Mouse (Mus musculus) midbrain, embryonic 14.5 days (tissue): ENCODE results near the gene Npr1. TPM values are rescaled to one million over a fixed set of nuclear protein-coding genes. Genes with fewer than 3 reads are reported as not detected.
A peak's percentile ranks its signal among the peaks of the same experiment; 100 is the strongest.

Experiments
- ATAC-seq: fragments of 200-750 bp; cut with Nextera tagmentation; 2 replicates; pipeline ENCODE4 v1.8.0; 2017; ENCODE audit warnings: moderate number of reproducible peaks, moderate library complexity; ENCODE audit not compliant: low FRiP score, low TSS enrichment
- DNase-seq: peaks from one replicate; pipeline ENCODE4 v3.0.0-alpha.2; 2015
- H3K27ac ChIP-seq: fragments of 300-500 bp; sonication (generic); replicated peaks from 2 replicates; pipeline ENCODE4 v1.5.1; 2014; ENCODE audit warnings: mild to moderate bottlenecking, low read depth, low read length, moderate library complexity
- H3K27me3 ChIP-seq: fragments of 300-500 bp; sonication (generic); 2 replicates; pipeline ENCODE4 v1.6.1; 2014; ENCODE audit warnings: low read length, control low read depth, mixed read lengths; ENCODE audit not compliant: control insufficient read depth, insufficient read depth
- H3K36me3 ChIP-seq: fragments of 300-500 bp; sonication (generic); 2 replicates; pipeline ENCODE4 v1.6.1; 2014; ENCODE audit warnings: low read length, control low read depth; ENCODE audit not compliant: control insufficient read depth, insufficient read depth
- H3K4me1 ChIP-seq: fragments of 300-500 bp; sonication (generic); 2 replicates; pipeline ENCODE4 v1.6.1; 2014; ENCODE audit warnings: mild to moderate bottlenecking, antibody characterized with exemption, low read length, control low read depth; ENCODE audit not compliant: control insufficient read depth, insufficient read depth
- H3K4me2 ChIP-seq: fragments of 300-500 bp; sonication (generic); 2 replicates; pipeline ENCODE4 v1.6.1; 2014; ENCODE audit warnings: mild to moderate bottlenecking, low read length, moderate library complexity
- H3K4me3 ChIP-seq: fragments of 300-500 bp; sonication (generic); replicated peaks from 2 replicates; pipeline ENCODE4 v1.5.1; 2014; ENCODE audit warnings: low read depth, low read length
- H3K9ac ChIP-seq: fragments of 300-500 bp; sonication (generic); replicated peaks from 2 replicates; pipeline ENCODE4 v1.6.1; 2014; ENCODE audit warnings: mild to moderate bottlenecking, low read length, moderate library complexity
- H3K9me3 ChIP-seq: fragments of 300-500 bp; sonication (generic); 2 replicates; pipeline ENCODE4 v1.6.1; 2016; ENCODE audit warnings: low read length, control low read depth, mixed read lengths; ENCODE audit not compliant: control insufficient read depth
- WGBS: fragments of 180-500 bp; shearing (Covaris S2); extraction: QIAGEN DNeasy Blood & Tissue Kit; methylation state at CpG from one replicate; pipeline ENCODE4 v1.1.7; 2014; 5-methylcytosine and 5-hydroxymethylcytosine counted together
- polyA plus RNA-seq: library from polyadenylated mRNA; unstranded; fragments of >200 nt; fragmentation: Nextera tagmentation; extraction: Ambion mirVana; gene quantifications from 2 replicates; pipeline ENCODE4 v1.2.1, GENCODE M21; 2014

The Npr1 gene
- polyA plus RNA-seq, 1 experiment from 2014 or later: 2.3 TPM

- Histone ChIP-seq H3K36me3 (peaks cover 44% of the 10 kb centered on the region), H3K27me3 (no peaks in the 10 kb centered on the region), H3K4me3 (peak within 1 kb of the TSS; percentile 76), H3K4me1 (no peaks in the 10 kb centered on the region), H3K9me3 (no peaks in the 10 kb centered on the region), H3K9ac (peak within 1 kb of the TSS; percentile 71), H3K4me2 (peak within 1 kb of the TSS; percentile 73), H3K27ac (peak within 1 kb of the TSS; percentile 76)
- DNase-seq (peak; percentile 97), ATAC-seq (peak; percentile 95)
- WGBS: under 1% methylated on average over 37 of the region's 37 CpGs
Measured at GRCm38 (mm10) chr3:90490696-90491256, 25.1 kb upstream of the Npr1 start, which contains the start of gene Snapin. TSS of gene Snapin (minus strand) at chr3:90491033.

- WGBS: 90% methylated on average over 6 of the region's 6 CpGs
- Histone ChIP-seq H3K27me3 (no peaks in the 10 kb centered on the region), H3K4me2 (no peak overlapping the region), H3K27ac (no peak overlapping the region), H3K4me1 (no peaks in the 10 kb centered on the region), H3K9me3 (no peaks in the 10 kb centered on the region), H3K36me3 (peaks cover 58% of the 10 kb centered on the region), H3K9ac (no peak overlapping the region), H3K4me3 (no peak overlapping the region)
- no peak for DNase-seq
- no peak for ATAC-seq
Measured at GRCm38 (mm10) chr3:90488576-90488975, 22.9 kb upstream of the Npr1 start.

- 86% methylated on average over 5 of the region's 5 CpGs for WGBS
Measured at GRCm38 (mm10) chr3:90486998-90487397, 21.3 kb upstream of the Npr1 start.

GRCm38 (mm10) chr3:90475831-90476611 lies 10.4 kb upstream of the Npr1 start, which contains the start of gene Ilf2:
TSS of gene Ilf2 (plus strand) at chr3:90476126.
- ATAC-seq: peak; percentile 99
- H3K27ac ChIP-seq: peak within 1 kb of the TSS; percentile 96
- no peaks in the 10 kb centered on the region for H3K27me3 ChIP-seq
- H3K4me3 ChIP-seq: peak within 1 kb of the TSS; percentile 82
- H3K9me3 ChIP-seq: no peaks in the 10 kb centered on the region
- under 1% methylated on average over 45 of the region's 45 CpGs for WGBS
- H3K4me2 ChIP-seq: peak within 1 kb of the TSS; percentile 70
- peaks cover 10% of the 10 kb centered on the region for H3K4me1 ChIP-seq
- peak; percentile 99 for DNase-seq
- H3K36me3 ChIP-seq: peaks cover 31% of the 10 kb centered on the region
- peak within 1 kb of the TSS; percentile 97 for H3K9ac ChIP-seq

More at GRCm38 (mm10) chr3:90486998-90487397, 21.3 kb upstream of the Npr1 start:
- Histone ChIP-seq H3K27me3 (no peaks in the 10 kb centered on the region), H3K9ac (no peak overlapping the region), H3K4me1 (no peaks in the 10 kb centered on the region), H3K27ac (no peak overlapping the region), H3K4me2 (no peak overlapping the region), H3K9me3 (no peaks in the 10 kb centered on the region), H3K36me3 (peaks cover 73% of the 10 kb centered on the region), H3K4me3 (no peak overlapping the region)
- ATAC-seq (no peak), DNase-seq (no peak)

GRCm38 (mm10) chr3:90475151-90475830 lies 9.6 kb upstream of the Npr1 start:
- H3K27me3 ChIP-seq: no peaks in the 10 kb centered on the region
- peaks cover 24% of the 10 kb centered on the region for H3K36me3 ChIP-seq
- peak overlapping the region; percentile 30 for H3K4me3 ChIP-seq
- WGBS: 42% methylated on average over 15 of the region's 16 CpGs
- ATAC-seq (peak; percentile 28), DNase-seq (no peak)
- H3K9me3 ChIP-seq: no peaks in the 10 kb centered on the region
- H3K9ac ChIP-seq: no peak overlapping the region
- H3K4me2 ChIP-seq: peak overlapping the region; percentile 42
- no peak overlapping the region for H3K27ac ChIP-seq
- H3K4me1 ChIP-seq: peaks cover 10% of the 10 kb centered on the region

- Histone ChIP-seq H3K9me3 (no peaks in the 10 kb centered on the region), H3K9ac (no peak overlapping the region), H3K27ac (no peak overlapping the region), H3K27me3 (no peaks in the 10 kb centered on the region), H3K36me3 (no peaks in the 10 kb centered on the region), H3K4me2 (no peak overlapping the region), H3K4me1 (peaks cover 5% of the 10 kb centered on the region), H3K4me3 (no peak overlapping the region)
- DNase-seq (peak; percentile 40), ATAC-seq (no peak)
- WGBS: 29% methylated on average over 3 of the region's 3 CpGs
Measured at GRCm38 (mm10) chr3:90472213-90472612, 6.5 kb upstream of the Npr1 start.

- no peak overlapping the region for H3K4me3 ChIP-seq
- peaks cover 36% of the 10 kb centered on the region for H3K27me3 ChIP-seq
- H3K9me3 ChIP-seq: no peaks in the 10 kb centered on the region
- H3K9ac ChIP-seq: no peak overlapping the region
- H3K36me3 ChIP-seq: no peaks in the 10 kb centered on the region
- no peak overlapping the region for H3K4me2 ChIP-seq
- DNase-seq (no peak), ATAC-seq (no peak)
- WGBS: 97% methylated on average over 10 of the region's 10 CpGs
- peaks cover 8% of the 10 kb centered on the region; the same call in 1 of the 2 replicates for H3K4me1 ChIP-seq
- no peak overlapping the region for H3K27ac ChIP-seq
Measured at GRCm38 (mm10) chr3:90467618-90468300, 2.1 kb upstream of the Npr1 start.

GRCm38 (mm10) chr3:90466311-90466766 lies 673 bp upstream of the Npr1 start:
- H3K36me3 ChIP-seq: no peaks in the 10 kb centered on the region
- under 1% methylated on average over 15 of the region's 15 CpGs for WGBS
- peak overlapping the region; percentile 45; the same call in 1 of the 2 replicates for H3K9ac ChIP-seq
- peak overlapping the region; percentile 50 for H3K4me3 ChIP-seq
- peaks cover 8% of the 10 kb centered on the region; the same call in 1 of the 2 replicates for H3K4me1 ChIP-seq
- H3K27me3 ChIP-seq: peaks cover 45% of the 10 kb centered on the region
- DNase-seq (peak; percentile 86), ATAC-seq (peak; percentile 43; the same call in 1 of the 2 replicates)
- no peaks in the 10 kb centered on the region for H3K9me3 ChIP-seq
- peak overlapping the region; percentile 88 for H3K4me2 ChIP-seq
- H3K27ac ChIP-seq: no peak overlapping the region
